Comparison of ENCODE assay signal across 23 mouse cellular contexts in the genomic region with DNA sequence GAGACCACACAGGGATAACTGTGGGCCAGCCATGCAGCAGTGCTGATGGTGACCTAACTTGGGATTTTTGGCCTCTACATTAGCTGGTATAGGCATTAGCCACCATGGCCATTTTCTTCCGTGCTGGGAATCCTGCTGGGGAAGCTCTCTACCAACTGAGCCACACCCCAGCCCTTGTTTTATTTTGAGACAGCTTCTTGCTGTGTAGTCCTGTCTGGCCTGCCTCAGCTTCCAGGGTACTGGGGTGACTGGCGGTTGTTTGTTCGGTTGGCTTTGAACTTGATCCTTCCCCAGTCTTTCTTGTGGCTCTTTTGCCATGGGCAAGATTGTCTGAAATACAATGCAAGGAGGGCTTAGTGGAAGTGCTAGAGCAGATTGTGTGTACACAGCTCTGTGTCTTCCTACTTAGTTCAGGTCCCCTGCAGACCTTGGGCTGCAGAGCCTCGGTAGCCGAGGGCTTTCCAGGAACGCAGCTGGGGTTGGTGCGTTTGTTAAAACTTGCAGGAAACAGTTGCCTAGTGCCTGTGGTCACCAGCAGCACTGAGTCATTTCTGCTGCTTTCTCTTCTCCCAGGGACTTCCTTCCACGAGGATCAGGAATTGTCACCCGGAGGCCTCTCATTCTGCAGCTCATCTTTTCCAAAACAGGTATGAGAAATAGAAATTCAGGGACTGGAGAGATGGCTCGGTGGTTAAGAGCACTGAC. TPM values are rescaled to one million over a fixed set of nuclear protein-coding genes. Genes with fewer than 3 reads are reported as not detected.
A peak's percentile ranks its signal among the peaks of the same experiment; 100 is the strongest.
DNase-seq lines count a peak whose midpoint lies in the region; ATAC-seq and TF ChIP-seq lines count a peak whose summit lies in the region.
"Had no signal": no experiment of that assay in that cellular context is flagged by ENCODE, and none has a peak within 500 bp of the region (broad histone marks: within the 10 kb centered on the region; RNA-seq: fewer than 3 reads in every experiment).

No protein-coding gene starts in this region.

- H3K9me3 ChIP-seq in stomach, embryonic 16.5 days (replicated peaks; ENCODE audit: control insufficient read depth, low read length): no peaks in the 10 kb centered on the region
- H3K9me3 ChIP-seq in stomach, postnatal 0 days (ENCODE audit: control insufficient read depth, low read length): no peaks in the 10 kb centered on the region
- H3K9me3 ChIP-seq: embryonic facial prominence, embryonic 15.5 days; forebrain, embryonic 10.5 days; G1E; heart, embryonic 10.5 days; hindbrain, embryonic 15.5 days; midbrain, embryonic 12.5 days; neural tube, embryonic 15.5 days had no signal

- H3K4me2 ChIP-seq in stomach, embryonic 16.5 days (ENCODE audit: low read depth, low read length): no peak overlapping the region
- H3K4me2 ChIP-seq in stomach, postnatal 0 days (replicated peaks; ENCODE audit: low read depth): no peak overlapping the region
- H3K4me2 ChIP-seq: embryonic facial prominence, embryonic 15.5 days; hindbrain, embryonic 15.5 days; midbrain, embryonic 12.5 days; neural tube, embryonic 15.5 days had no signal

- no peak for TF ChIP-seq CTCF in gastrocnemius, adult 2 months (IDR thresholded peaks at IDR 0.05)
- no peak for TF ChIP-seq CTCF in stomach, postnatal 0 days (IDR thresholded peaks at IDR 0.05; ENCODE audit: low read depth)

- WGBS in stomach, embryonic 16.5 days: 75% methylated on average over 10 of the region's 10 CpGs
- 60% methylated on average over 10 of the region's 10 CpGs for WGBS in stomach, postnatal 0 days

- no peaks in the 10 kb centered on the region for H3K27me3 ChIP-seq in stomach, embryonic 16.5 days (ENCODE audit: control insufficient read depth, insufficient read depth, low read length)
- no peaks in the 10 kb centered on the region for H3K27me3 ChIP-seq in stomach, postnatal 0 days (ENCODE audit: control insufficient read depth, insufficient read depth, low read length)
- H3K27me3 ChIP-seq: embryonic facial prominence, embryonic 15.5 days; hindbrain, embryonic 15.5 days; midbrain, embryonic 12.5 days; neural tube, embryonic 15.5 days had no signal

- H3K36me3 ChIP-seq in stomach, embryonic 16.5 days (ENCODE audit: control insufficient read depth, insufficient read depth, low read length): 0 out of 2 replicates have a peak, but pooled peaks cover 3% of the 10 kb centered on the region
- peaks cover 3% of the 10 kb centered on the region; the same call in 1 of the 2 replicates for H3K36me3 ChIP-seq in stomach, postnatal 0 days (ENCODE audit: control insufficient read depth, insufficient read depth, low read length)

- intact Hi-C loops in gastrocnemius, adult 2 months (cut with DNase I): no loop called here

- H3K4me3 ChIP-seq in gastrocnemius, adult 2 months: no peak overlapping the region
- no peak overlapping the region for H3K4me3 ChIP-seq in stomach, embryonic 16.5 days (replicated peaks; ENCODE audit: low read length)
- H3K4me3 ChIP-seq in stomach, postnatal 0 days (ENCODE audit: low read depth, low read length): no peak overlapping the region
- H3K4me3 ChIP-seq: embryonic facial prominence, embryonic 15.5 days; forebrain, embryonic 10.5 days; heart, embryonic 10.5 days; hindbrain, embryonic 15.5 days; left cerebral cortex, adult 2 months; midbrain, embryonic 12.5 days; neural tube, embryonic 15.5 days had no signal

- no peak for ATAC-seq in stomach, embryonic 16.5 days (ENCODE audit: insufficient read depth, low FRiP score)
- no peak for ATAC-seq in stomach, postnatal 0 days (ENCODE audit: low FRiP score, low TSS enrichment)
- ATAC-seq in megakaryocyte progenitor cell, adult 5-6 weeks (replicated peaks; ENCODE audit: poor library complexity): peak; percentile 47
- ATAC-seq: intestine, postnatal 0 days had no signal

- H3K4me1 ChIP-seq in stomach, embryonic 16.5 days (ENCODE audit: control insufficient read depth, insufficient read depth, low read length): peaks cover 11% of the 10 kb centered on the region
- peaks cover 3% of the 10 kb centered on the region for H3K4me1 ChIP-seq in stomach, postnatal 0 days (replicated peaks; ENCODE audit: control insufficient read depth, insufficient read depth)
- H3K4me1 ChIP-seq: hindbrain, embryonic 15.5 days had no signal

- no peak overlapping the region for H3K9ac ChIP-seq in stomach, embryonic 16.5 days (ENCODE audit: low read length)
- no peak overlapping the region for H3K9ac ChIP-seq in stomach, postnatal 0 days (ENCODE audit: low read length)
- H3K9ac ChIP-seq: embryonic facial prominence, embryonic 15.5 days; hindbrain, embryonic 15.5 days; midbrain, embryonic 12.5 days; neural tube, embryonic 15.5 days had no signal

- DNase-seq in gastrocnemius, adult 2 months: no peak
- no peak for DNase-seq in gastrocnemius, postnatal 4 days (ENCODE audit: low spot score in 2 of 2)
- DNase-seq in stomach, postnatal 0 days (ENCODE audit: low spot score): no peak
- DNase-seq in R1 (ENCODE audit: low read depth, low spot score): peak; percentile 90
- DNase-seq in ovary, adult 18-20 months (ENCODE audit: low spot score): no peak
- no peak for DNase-seq in adrenal gland, adult (ENCODE audit: inconsistent age in 2 of 2, low spot score in 1 of 2)
- DNase-seq: adrenal gland, adult 8-10 months; B cell, adult 2 months; cerebellum, adult 11 months; gastrocnemius, postnatal 14 days; heart, postnatal 14 days; lung, adult 18-20 months had no signal

- peak overlapping the region; percentile 28; the same call in 1 of the 2 replicates for H3K27ac ChIP-seq in gastrocnemius, adult 2 months
- H3K27ac ChIP-seq in stomach, embryonic 16.5 days (ENCODE audit: low read length): 0 out of 2 replicates have a peak overlapping the region, but pooled peaks have one; percentile 10
- no peak overlapping the region for H3K27ac ChIP-seq in stomach, postnatal 0 days (replicated peaks)
- H3K27ac ChIP-seq: embryonic facial prominence, embryonic 15.5 days; forebrain, embryonic 10.5 days; heart, embryonic 10.5 days; hindbrain, embryonic 15.5 days; left cerebral cortex, adult 2 months; midbrain, embryonic 12.5 days; neural tube, embryonic 15.5 days had no signal

- no peak for TF ChIP-seq EP300 in stomach, postnatal 0 days (optimal IDR thresholded peaks at IDR 0.05)

RNA-seq across cellular contexts. Expression of a gene that starts 32.4 kb away (rescaled TPM):
- 10 to 100 TPM; 38.2 to 41.8 TPM for total RNA-seq in gastrocnemius, adult 2 months (2021)
- 10 to 100 TPM; 75.0 to 86.0 TPM for total RNA-seq in gastrocnemius, postnatal 4 days (2021)
- polyA plus RNA-seq in stomach, embryonic 16.5 days (2015; fragmentation: Nextera tagmentation; extraction: Ambion mirVana): 81.4 and 97.2 TPM in 2 replicates
- 76.0 and 78.4 TPM in 2 replicates for polyA plus RNA-seq in stomach, postnatal 0 days (2015; fragmentation: Nextera tagmentation; extraction: Ambion mirVana)
- total RNA-seq in megakaryocyte progenitor cell, adult 5-6 weeks (2015): 63.4 and 64.5 TPM in 2 replicates
- total RNA-seq in megakaryocyte progenitor cell, adult 5-6 weeks (2017): 87.0 and 89.9 TPM in 2 replicates

RNA-seq across cellular contexts. Expression of a gene that starts 45.4 kb away (rescaled TPM):
- total RNA-seq in gastrocnemius, adult 2 months (2021): 1 to 10 TPM; 7.0 to 8.4 TPM
- total RNA-seq in gastrocnemius, postnatal 4 days (2021): 10 to 100 TPM; 15.1 to 18.5 TPM
- 51.1 and 51.4 TPM in 2 replicates for polyA plus RNA-seq in stomach, embryonic 16.5 days (2015; fragmentation: Nextera tagmentation; extraction: Ambion mirVana)
- 27.9 and 30.8 TPM in 2 replicates for polyA plus RNA-seq in stomach, postnatal 0 days (2015; fragmentation: Nextera tagmentation; extraction: Ambion mirVana)
- total RNA-seq in megakaryocyte progenitor cell, adult 5-6 weeks (2015): 34.0 and 37.9 TPM in 2 replicates
- total RNA-seq in megakaryocyte progenitor cell, adult 5-6 weeks (2017): 16.0 and 27.9 TPM in 2 replicates

RNA-seq across cellular contexts. Expression of a gene that starts 53.0 kb away (rescaled TPM):
- 10 to 100 TPM; 28.9 to 35.8 TPM for total RNA-seq in gastrocnemius, adult 2 months (2021)
- 10 to 100 TPM; 38.3 to 40.6 TPM for total RNA-seq in gastrocnemius, postnatal 4 days (2021)
- 78.5 and 80.6 TPM in 2 replicates for polyA plus RNA-seq in stomach, embryonic 16.5 days (2015; fragmentation: Nextera tagmentation; extraction: Ambion mirVana)
- polyA plus RNA-seq in stomach, postnatal 0 days (2015; fragmentation: Nextera tagmentation; extraction: Ambion mirVana): 40.7 and 41.0 TPM in 2 replicates
- 8.5 and 8.6 TPM in 2 replicates for total RNA-seq in megakaryocyte progenitor cell, adult 5-6 weeks (2015)
- total RNA-seq in megakaryocyte progenitor cell, adult 5-6 weeks (2017): 16.2 and 19.5 TPM in 2 replicates
